17 mouse cellular contexts compared by ENCODE assay signal in the genomic region with DNA sequence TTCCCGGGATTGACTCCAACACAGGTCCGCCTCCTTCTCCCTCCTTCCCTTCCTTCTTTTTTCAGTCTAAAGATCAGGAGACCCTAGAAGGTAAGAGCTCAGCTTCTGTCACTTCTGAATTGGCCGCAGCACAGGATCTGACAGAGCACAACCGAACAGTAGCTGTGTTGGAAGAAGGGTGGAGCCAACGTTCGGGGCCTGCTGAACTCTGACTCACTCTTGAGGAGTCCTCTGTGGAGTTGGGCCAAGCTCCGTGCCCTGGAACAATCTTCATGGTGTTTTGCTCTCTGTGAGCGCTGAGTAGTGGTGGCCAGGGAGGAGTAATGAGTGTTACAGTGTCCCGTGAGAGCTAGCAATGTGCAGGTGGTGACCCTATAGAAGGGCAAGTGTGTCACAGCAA. TPM values are rescaled to one million over a fixed set of nuclear protein-coding genes. Genes with fewer than 3 reads are reported as not detected.
A peak's percentile ranks its signal among the peaks of the same experiment; 100 is the strongest.
DNase-seq lines count a peak whose midpoint lies in the region; ATAC-seq lines count a peak whose summit lies in the region.
"Had no signal": no experiment of that assay in that cellular context is flagged by ENCODE, and none has a peak within 500 bp of the region (broad histone marks: within the 10 kb centered on the region; RNA-seq: fewer than 3 reads in every experiment).

No protein-coding gene starts in this region.

- 0 out of 2 replicates have a peak, but pooled peaks cover 3% of the 10 kb centered on the region for H3K27me3 ChIP-seq in kidney, embryonic 16.5 days (ENCODE audit: insufficient read depth, low read length)
- H3K27me3 ChIP-seq: neural tube, embryonic 12.5 days had no signal

- no peaks in the 10 kb centered on the region for H3K9me3 ChIP-seq in kidney, embryonic 16.5 days (ENCODE audit: low read length)
- H3K9me3 ChIP-seq: forebrain, embryonic 15.5 days; hindbrain, embryonic 15.5 days; neural tube, embryonic 12.5 days had no signal

- H3K4me3 ChIP-seq in kidney, embryonic 16.5 days (ENCODE audit: low read length), result no peak overlapping the region
- H3K4me3 ChIP-seq: forebrain, embryonic 15.5 days; hindbrain, embryonic 15.5 days; layer of hippocampus, adult 2 months; neural tube, embryonic 12.5 days had no signal

- ATAC-seq in kidney, embryonic 16.5 days (ENCODE audit: low FRiP score, low TSS enrichment), result peak; percentile 24; the same call in 1 of the 2 replicates
- ATAC-seq: forebrain, embryonic 15.5 days; liver, postnatal 0 days had no signal

- no peak overlapping the region for H3K9ac ChIP-seq in kidney, embryonic 16.5 days (replicated peaks; ENCODE audit: low read length)
- H3K9ac ChIP-seq: forebrain, embryonic 15.5 days; hindbrain, embryonic 15.5 days; liver, postnatal 0 days; neural tube, embryonic 12.5 days had no signal

- no peak overlapping the region for H3K27ac ChIP-seq in kidney, embryonic 16.5 days (ENCODE audit: low read length)
- H3K27ac ChIP-seq: forebrain, embryonic 15.5 days; hindbrain, embryonic 15.5 days; layer of hippocampus, adult 2 months; neural tube, embryonic 12.5 days had no signal

- H3K36me3 ChIP-seq in kidney, embryonic 16.5 days (ENCODE audit: insufficient read depth, low read length), result no peaks in the 10 kb centered on the region
- H3K36me3 ChIP-seq: forebrain, embryonic 15.5 days; hindbrain, embryonic 15.5 days; neural tube, embryonic 12.5 days had no signal

- peaks cover 17% of the 10 kb centered on the region for H3K4me1 ChIP-seq in kidney, embryonic 16.5 days (ENCODE audit: insufficient read depth, low read length)

- H3K4me2 ChIP-seq in kidney, embryonic 16.5 days (replicated peaks; ENCODE audit: low read depth, low read length), result no peak overlapping the region
- H3K4me2 ChIP-seq: forebrain, embryonic 15.5 days; hindbrain, embryonic 15.5 days; neural tube, embryonic 12.5 days had no signal

- 50% methylated on average over 9 of the region's 9 CpGs for WGBS in kidney, embryonic 16.5 days

- DNase-seq in kidney, adult 18-20 months, result no peak
- DNase-seq in 3T3-L1 (ENCODE audit: low read depth, low spot score) (peak; percentile 93), adipocyte (ENCODE audit: low spot score) (peak; percentile 92)
- peak; percentile 19 to 37 for DNase-seq in gastrocnemius, adult 8-10 months (ENCODE audit: low spot score in 2 of 2)
- DNase-seq in left cerebral cortex, adult 18-20 months (ENCODE audit: low spot score in 2 of 2), result no peak
- no peak for DNase-seq in cerebellum, postnatal 10 days
- no peak for DNase-seq in cerebellum, postnatal 14 days
- DNase-seq: cerebellum, adult 11 months; kidney, adult 9 months; liver, postnatal 0 days; right cerebral cortex, adult 18-20 months; thymus, adult 18-20 months had no signal

RNA-seq across cellular contexts. Expression of gene Phb, which starts 15.8 kb away (rescaled TPM):
- 258 and 288 TPM in 2 replicates for polyA plus RNA-seq in kidney, embryonic 16.5 days (2015; fragmentation: Nextera tagmentation; extraction: Ambion mirVana)
- total RNA-seq in gastrocnemius, adult 8-10 months (2022), result 100 to 1,000 TPM; 142 to 193 (median 171) TPM
- total RNA-seq in left cerebral cortex, adult 18-20 months (2021), result 100 to 1,000 TPM in 1 of 2 experiments, 10 to 100 TPM in 1; 87.4 to 103 TPM

Comparison
In these comparisons a context has a peak if more than half of its experiments do, and no peak if none do; other contexts are left out.
1. DNase-seq: peak in 3T3-L1 (single experiment), adipocyte (single experiment) and gastrocnemius, adult 8-10 months (2 of 2); none in kidney, adult 18-20 months (single experiment), left cerebral cortex, adult 18-20 months (0 of 2), cerebellum, postnatal 10 days (0 of 2) and cerebellum, postnatal 14 days (0 of 2).